Mouse (Mus musculus): Measurements from ENCODE around the gene Btg3. TPM values are rescaled to one million over a fixed set of nuclear protein-coding genes. Genes with fewer than 3 reads are reported as not detected.

The Btg3 gene
- polyA plus RNA-seq, 1 experiment from 2014 or later: 37.6 TPM

DNA sequence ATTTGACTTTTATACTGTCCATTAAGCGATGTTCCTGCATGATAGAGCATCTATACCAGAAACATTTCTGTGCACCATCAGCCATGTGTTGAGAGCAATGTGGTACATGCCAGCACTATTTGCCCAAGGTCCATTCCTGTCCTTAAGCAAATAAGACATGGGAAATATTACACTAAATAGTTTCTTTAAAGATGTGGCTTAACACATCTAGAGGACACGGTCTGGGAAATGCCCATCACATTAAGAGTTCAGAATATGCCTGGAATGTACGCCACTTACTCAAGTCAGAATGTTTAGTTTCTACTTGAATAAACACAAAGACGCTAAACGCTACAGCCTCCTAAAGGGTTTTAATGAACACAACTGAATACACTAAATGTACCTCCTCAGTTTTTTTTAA lies 93.8 kb downstream of the Btg3 start:
- Histone ChIP-seq H3K9ac (no peak overlapping the region), H3K27me3 (replicated peaks) (no peaks in the 10 kb centered on the region), H3K27ac (no peak overlapping the region), H3K4me3 (no peak overlapping the region), H3K9me3 (no peaks in the 10 kb centered on the region), H3K4me2 (replicated peaks) (no peak overlapping the region), H3K4me1 (no peaks in the 10 kb centered on the region), H3K36me3 (no peaks in the 10 kb centered on the region)
- no peak for ATAC-seq (ENCODE audit: low FRiP score, low read depth)
- 86% methylated on average over 5 of the region's 5 CpGs for WGBS

Other genes with a start within 250 kb of the Btg3 start
- 85.4 and 89.0 TPM in 2 replicates for gene Cxadr, start 75.7 kb downstream of the Btg3 start, polyA plus RNA-seq (2016; fragmentation: Nextera tagmentation; extraction: Ambion mirVana)
- gene D16Ertd472e, start 199.5 kb upstream of the Btg3 start, polyA plus RNA-seq (2016; fragmentation: Nextera tagmentation; extraction: Ambion mirVana): 13.5 and 14.5 TPM in 2 replicates